Mouse (Mus musculus) heart, postnatal 0 days (tissue): Measurements from ENCODE around the gene Sdcbp2. TPM values are rescaled to one million over a fixed set of nuclear protein-coding genes. Genes with fewer than 3 reads are reported as not detected.

Experiments used
- ATAC-seq: fragments of 200-750 bp; cut with Nextera tagmentation; 2 replicates; pipeline ENCODE4 v1.8.0; 2017; ENCODE audit warnings: low read depth, moderate number of reproducible peaks, moderate library complexity; ENCODE audit not compliant: insufficient read depth
- DNase-seq: peaks from one replicate; pipeline ENCODE4 v3.0.0-alpha.2; 2016; ENCODE audit warnings: low spot score
- H3K27ac ChIP-seq: fragments of 300-500 bp; sonication (generic); 2 replicates; pipeline ENCODE4 v1.5.1; 2014; ENCODE audit warnings: low read depth, mild to moderate bottlenecking
- H3K27me3 ChIP-seq: fragments of 300-500 bp; sonication (generic); 2 replicates; pipeline ENCODE4 v1.6.1; 2014; ENCODE audit warnings: low read length, mixed read lengths; ENCODE audit not compliant: control insufficient read depth, insufficient read depth
- H3K36me3 ChIP-seq: fragments of 300-500 bp; sonication (generic); replicated peaks from 2 replicates; pipeline ENCODE4 v1.6.1; 2014; ENCODE audit warnings: low read length, mixed read lengths; ENCODE audit not compliant: control insufficient read depth, insufficient read depth
- H3K4me1 ChIP-seq: fragments of 300-500 bp; sonication (generic); 2 replicates; pipeline ENCODE4 v1.6.1; 2014; ENCODE audit warnings: antibody characterized with exemption; ENCODE audit not compliant: control insufficient read depth, insufficient read depth
- H3K4me2 ChIP-seq: fragments of 300-500 bp; sonication (generic); 2 replicates; pipeline ENCODE4 v1.6.1; 2014; ENCODE audit warnings: low read depth, mild to moderate bottlenecking, low read length, moderate library complexity
- H3K4me3 ChIP-seq: fragments of 300-500 bp; sonication (generic); 2 replicates; pipeline ENCODE4 v1.5.1; 2014; ENCODE audit warnings: low read depth, low read length
- H3K9ac ChIP-seq: fragments of 300-500 bp; sonication (generic); replicated peaks from 2 replicates; pipeline ENCODE4 v1.6.1; 2014; ENCODE audit warnings: low read depth, low read length, mixed read lengths
- H3K9me3 ChIP-seq: fragments of 300-500 bp; sonication (generic); replicated peaks from 2 replicates; pipeline ENCODE4 v1.6.1; 2016; ENCODE audit warnings: low read length; ENCODE audit not compliant: control insufficient read depth
- CTCF ChIP-seq: IDR thresholded peaks from 2 replicates; pipeline ENCODE4 v1.5.1; 2016; ENCODE audit warnings: antibody characterized with exemption, control low read depth, low read depth
- EP300 ChIP-seq: IDR thresholded peaks from 2 replicates; pipeline ENCODE4 v1.6.1; 2016; ENCODE audit warnings: antibody characterized with exemption, low read depth
- WGBS: fragments of 180-500 bp; shearing (Covaris S2); extraction: QIAGEN DNeasy Blood & Tissue Kit; methylation state at CpG from one replicate; pipeline ENCODE4 v1.1.7; 2014; 5-methylcytosine and 5-hydroxymethylcytosine counted together
- polyA plus RNA-seq: library from polyadenylated mRNA; unstranded; fragments of >200 nt; fragmentation: Nextera tagmentation; extraction: Ambion mirVana; gene quantifications from 2 replicates; pipeline ENCODE4 v1.2.1, GENCODE M21; 2015
- total RNA-seq: library from RNA; depleted of rRNA; stranded (reverse); fragments of >200 nt; gene quantifications from 2 replicates; pipeline ENCODE4 v1.2.3, GENCODE M21; 2014; ENCODE audit warnings: low replicate concordance

Gene Sdcbp2
- total and polyA plus RNA-seq, 2 experiments from 2014 or later: 1.8 to 8.0 TPM

- no peak overlapping the region for H3K4me3 ChIP-seq
- H3K9ac ChIP-seq: no peak overlapping the region
- H3K36me3 ChIP-seq: peaks cover 56% of the 10 kb centered on the region
- no peak for ATAC-seq
- H3K4me2 ChIP-seq: no peak overlapping the region
- WGBS: 72% methylated on average over 7 of the region's 7 CpGs
- H3K27me3 ChIP-seq: no peaks in the 10 kb centered on the region
- no peak overlapping the region for H3K27ac ChIP-seq
- no peaks in the 10 kb centered on the region for H3K4me1 ChIP-seq
- TF ChIP-seq EP300 (no peak), CTCF (no peak)
- H3K9me3 ChIP-seq: no peaks in the 10 kb centered on the region
- DNase-seq: no peak
These were observed 9.2 kb upstream of the Sdcbp2 start for GRCm38 (mm10) chr2:151562930-151563921.

- no peak overlapping the region for H3K4me2 ChIP-seq
- ATAC-seq: no peak
- peaks cover 48% of the 10 kb centered on the region for H3K36me3 ChIP-seq
- no peak overlapping the region for H3K9ac ChIP-seq
- no peak overlapping the region for H3K4me3 ChIP-seq
- H3K4me1 ChIP-seq: no peaks in the 10 kb centered on the region
- WGBS: 82% methylated on average over 1 of the region's 1 CpGs
- no peaks in the 10 kb centered on the region for H3K27me3 ChIP-seq
- no peaks in the 10 kb centered on the region for H3K9me3 ChIP-seq
- TF ChIP-seq EP300 (no peak), CTCF (no peak)
- DNase-seq: no peak
- H3K27ac ChIP-seq: no peak overlapping the region
These were observed 8.4 kb upstream of the Sdcbp2 start for GRCm38 (mm10) chr2:151564006-151564405.

DNA sequence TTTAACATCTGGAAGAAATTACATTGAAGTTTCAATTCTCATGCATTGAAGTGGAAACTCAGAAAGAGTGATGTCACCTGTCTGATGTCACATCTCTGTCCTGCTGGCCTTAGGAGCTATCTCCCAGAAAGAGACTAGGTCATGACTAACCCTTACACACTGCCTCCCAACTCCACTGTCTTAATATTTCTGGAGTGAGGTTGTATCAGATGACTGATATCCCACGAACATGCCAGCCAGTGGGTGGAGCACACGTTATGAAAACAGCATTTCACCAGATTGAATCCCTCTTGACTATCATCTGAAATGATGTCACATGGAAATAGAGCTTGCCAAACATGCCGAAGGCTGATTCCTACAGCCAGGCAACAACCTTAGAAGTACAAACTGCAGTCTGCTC, 7.4 kb upstream of the Sdcbp2 start:
- 24% methylated on average over 3 of the region's 3 CpGs for WGBS
- H3K36me3 ChIP-seq: peaks cover 38% of the 10 kb centered on the region

DNA sequence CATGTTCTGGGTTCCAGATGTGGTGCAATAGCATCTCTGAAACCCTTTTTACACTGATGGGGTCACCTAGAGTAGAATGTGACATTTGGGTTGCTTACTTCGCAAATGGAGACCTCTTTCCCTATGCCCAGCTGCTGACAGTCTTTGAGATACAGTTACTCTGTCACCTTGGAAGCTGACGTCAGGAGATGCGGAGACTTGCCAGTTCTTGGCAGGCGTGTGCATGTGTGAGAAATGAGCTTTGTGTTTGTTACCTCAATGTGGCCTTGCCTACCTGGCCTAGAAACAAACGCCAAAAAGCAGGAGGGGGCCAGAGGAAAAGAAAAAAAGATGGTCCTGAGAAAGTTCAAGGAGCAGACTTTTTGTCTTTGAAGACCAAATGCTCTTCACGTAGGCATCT, 5.6 kb upstream of the Sdcbp2 start:
- no peak overlapping the region for H3K4me2 ChIP-seq
- H3K27ac ChIP-seq: no peak overlapping the region
- H3K9me3 ChIP-seq: no peaks in the 10 kb centered on the region
- 65% methylated on average over 6 of the region's 6 CpGs for WGBS
- no peak overlapping the region for H3K4me3 ChIP-seq
- TF ChIP-seq EP300 (no peak), CTCF (no peak)
- DNase-seq (no peak), ATAC-seq (no peak)
- peaks cover 25% of the 10 kb centered on the region for H3K36me3 ChIP-seq
- H3K9ac ChIP-seq: no peak overlapping the region
- H3K27me3 ChIP-seq: no peaks in the 10 kb centered on the region
- H3K4me1 ChIP-seq: no peaks in the 10 kb centered on the region

More for the DNA sequence above, 7.4 kb upstream of the Sdcbp2 start:
- no peak overlapping the region for H3K4me3 ChIP-seq
- H3K27ac ChIP-seq: no peak overlapping the region
- TF ChIP-seq CTCF (no peak), EP300 (no peak)
- no peak for DNase-seq
- no peaks in the 10 kb centered on the region for H3K9me3 ChIP-seq
- H3K27me3 ChIP-seq: no peaks in the 10 kb centered on the region
- H3K4me2 ChIP-seq: no peak overlapping the region
- no peak for ATAC-seq
- H3K4me1 ChIP-seq: no peaks in the 10 kb centered on the region
- no peak overlapping the region; the same call in 1 of the 2 replicates for H3K9ac ChIP-seq

GRCm38 (mm10) chr2:151569452-151569851, 3.0 kb upstream of the Sdcbp2 start:
- ATAC-seq (no peak), DNase-seq (no peak)
- Histone ChIP-seq H3K9me3 (no peaks in the 10 kb centered on the region), H3K27ac (no peak overlapping the region), H3K9ac (no peak overlapping the region), H3K36me3 (peaks cover 7% of the 10 kb centered on the region), H3K4me2 (no peak overlapping the region), H3K27me3 (no peaks in the 10 kb centered on the region), H3K4me3 (no peak overlapping the region), H3K4me1 (no peaks in the 10 kb centered on the region)
- 80% methylated on average over 2 of the region's 2 CpGs for WGBS
- TF ChIP-seq EP300 (no peak), CTCF (no peak)
